Mouse (Mus musculus) olfactory bulb, adult 2 months (tissue): Measurements from ENCODE around the gene Ebp. TPM values are rescaled to one million over a fixed set of nuclear protein-coding genes. Genes with fewer than 3 reads are reported as not detected.

Source experiments
- H3K27ac ChIP-seq: fragments of 200-500 bp; 2 replicates; pipeline ENCODE4 v1.5.1; 2012; ENCODE audit warnings: low read depth, low read length; ENCODE audit not compliant: insufficient read depth
- H3K4me1 ChIP-seq: fragments of 200-500 bp; 2 replicates; pipeline ENCODE4 v1.6.1; 2012; ENCODE audit warnings: low read length; ENCODE audit not compliant: control insufficient read depth, insufficient read depth
- H3K4me3 ChIP-seq: fragments of 200-500 bp; 2 replicates; pipeline ENCODE4 v1.5.1; 2012; ENCODE audit warnings: mild to moderate bottlenecking, low read depth, low read length, moderate library complexity; ENCODE audit not compliant: insufficient read depth
- CTCF ChIP-seq: fragments of 200-500 bp; IDR thresholded peaks from 2 replicates; pipeline ENCODE4 v1.5.1; 2012; ENCODE audit warnings: low read depth, mild to moderate bottlenecking, low read length, moderate library complexity; ENCODE audit not compliant: insufficient read depth
- POLR2A ChIP-seq: fragments of 200-500 bp; IDR thresholded peaks from 2 replicates; pipeline ENCODE4 v1.6.1; 2012; ENCODE audit warnings: mild to moderate bottlenecking, low read depth, low read length, moderate library complexity; ENCODE audit not compliant: insufficient read depth
- WGBS: fragments of 180-500 bp; shearing (Covaris S2); methylation state at CpG from one replicate; pipeline ENCODE4 v1.1.7; 2018; 5-methylcytosine and 5-hydroxymethylcytosine counted together
- polyA plus RNA-seq: library from polyadenylated mRNA; stranded (reverse); fragments of >200 nt; gene quantifications from 2 replicates; pipeline ENCODE4 v1.2.4, GENCODE M21; 2012; ENCODE audit warnings: low replicate concordance; ENCODE audit not compliant: missing spikeins, insufficient read depth, insufficient read length

The Ebp gene
- polyA plus RNA-seq, 1 experiment, result not detected

DNA sequence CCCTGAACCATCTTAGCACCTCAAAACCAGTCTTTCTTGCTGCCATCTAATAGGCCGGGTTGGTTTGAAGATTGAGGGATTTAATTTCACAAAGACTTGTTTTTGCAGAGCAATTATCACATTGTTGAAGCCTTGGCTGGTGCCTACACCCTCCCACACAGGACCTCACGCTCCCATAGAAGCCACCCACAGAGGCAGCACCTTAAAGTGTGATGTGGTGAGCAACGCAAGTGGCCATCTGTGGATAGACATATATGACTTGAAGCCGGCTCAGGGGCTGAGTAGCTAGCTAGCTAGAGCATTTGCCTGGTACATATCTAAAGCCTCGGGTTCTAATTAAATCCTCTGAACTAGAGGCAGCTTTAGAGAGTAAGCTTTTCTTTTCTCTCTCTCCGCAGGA, 24.1 kb upstream of the Ebp start:
- TF ChIP-seq CTCF (no peak), POLR2A (no peak)
- WGBS, result 30% methylated on average over 6 of the region's 6 CpGs
- Histone ChIP-seq H3K27ac (no peak overlapping the region), H3K4me1 (no peaks in the 10 kb centered on the region), H3K4me3 (no peak overlapping the region)

DNA sequence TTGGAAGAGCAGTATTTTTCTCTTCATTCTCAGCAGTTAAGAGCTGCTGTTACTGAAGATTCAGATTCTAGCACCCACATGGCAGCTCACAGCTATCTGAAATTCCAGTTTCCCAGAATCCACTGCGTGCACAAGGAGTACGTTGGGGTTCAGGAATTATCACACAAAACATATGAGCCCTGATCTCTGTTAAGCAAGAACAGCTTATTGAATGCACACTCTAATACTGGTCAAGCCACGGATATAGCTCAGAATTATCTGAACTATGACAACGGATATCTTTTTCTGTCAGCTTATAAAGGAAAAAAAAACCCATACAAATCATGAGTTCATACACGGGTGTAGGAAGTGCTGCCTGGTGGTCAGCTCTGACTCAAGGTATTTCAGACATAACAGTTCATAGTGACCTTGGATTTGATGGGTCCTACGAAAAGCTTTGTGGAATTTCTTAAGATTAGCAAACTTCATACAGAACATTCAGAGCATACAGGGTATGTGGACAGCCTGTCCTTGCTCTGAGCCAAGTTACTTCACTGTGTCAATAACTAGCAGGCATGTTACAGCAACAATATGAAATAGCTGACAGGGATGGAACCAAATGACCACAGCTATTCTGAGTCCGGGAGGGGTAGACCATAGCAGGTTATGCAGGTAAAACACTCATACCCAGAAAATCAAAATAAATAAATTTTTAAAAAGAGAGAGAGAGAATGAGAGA, 18.3 kb upstream of the Ebp start:
- no peak overlapping the region for H3K27ac ChIP-seq
- no peak for TF ChIP-seq CTCF
- no peak for TF ChIP-seq POLR2A
- 66% methylated on average over 7 of the region's 7 CpGs for WGBS
- no peak overlapping the region for H3K4me3 ChIP-seq
- H3K4me1 ChIP-seq, result no peaks in the 10 kb centered on the region

DNA sequence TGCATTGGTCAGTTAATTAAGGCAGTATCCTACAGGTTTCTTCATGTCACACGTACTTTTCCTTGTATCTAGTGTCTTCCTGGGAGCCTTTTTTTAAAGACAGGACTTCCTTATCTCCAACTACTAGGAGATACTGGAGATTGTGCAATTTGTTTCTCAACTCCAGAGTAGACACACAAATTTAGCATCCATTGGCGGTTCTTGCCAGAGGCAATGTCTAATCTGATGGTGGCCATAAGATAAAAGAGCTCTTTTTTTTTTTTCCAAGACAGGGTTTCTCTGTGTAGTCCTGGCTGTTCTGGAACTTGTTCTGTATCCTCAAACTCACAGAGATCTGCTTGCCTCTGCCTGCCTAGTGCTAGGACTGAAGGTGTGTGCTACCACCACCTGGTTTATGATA, 16.4 kb upstream of the Ebp start:
- WGBS, result 69% methylated on average over 2 of the region's 2 CpGs
- peaks cover 5% of the 10 kb centered on the region; the same call in 1 of the 2 replicates for H3K4me1 ChIP-seq

DNA sequence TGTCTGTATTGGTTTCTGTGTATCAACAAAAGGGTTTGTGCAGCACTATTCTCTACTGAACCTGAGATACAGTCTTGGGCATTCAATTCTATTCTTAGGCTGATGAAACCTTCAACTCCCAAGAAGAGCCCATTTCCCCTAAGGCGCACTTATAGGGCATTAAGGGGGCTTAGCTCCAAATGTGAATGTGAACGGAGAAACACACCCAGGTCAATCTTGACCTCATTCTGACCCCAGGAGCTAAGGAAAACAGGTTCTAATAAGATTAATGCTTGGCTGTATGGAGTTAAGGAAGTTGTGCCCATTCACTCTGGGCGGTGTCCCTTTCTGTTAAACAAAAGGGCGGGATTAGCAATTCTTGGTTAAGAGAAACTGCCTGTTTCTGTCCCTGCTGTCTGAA, 13.9 kb upstream of the Ebp start:
- H3K4me1 ChIP-seq, result peaks cover 14% of the 10 kb centered on the region; the same call in 1 of the 2 replicates
- TF ChIP-seq CTCF (no peak), POLR2A (no peak)
- WGBS, result 33% methylated on average over 4 of the region's 4 CpGs
- H3K4me3 ChIP-seq, result no peak overlapping the region
- no peak overlapping the region for H3K27ac ChIP-seq

More for the DNA sequence above, 16.4 kb upstream of the Ebp start:
- no peak overlapping the region for H3K27ac ChIP-seq
- H3K4me3 ChIP-seq, result no peak overlapping the region
- TF ChIP-seq CTCF (no peak), POLR2A (no peak)

DNA sequence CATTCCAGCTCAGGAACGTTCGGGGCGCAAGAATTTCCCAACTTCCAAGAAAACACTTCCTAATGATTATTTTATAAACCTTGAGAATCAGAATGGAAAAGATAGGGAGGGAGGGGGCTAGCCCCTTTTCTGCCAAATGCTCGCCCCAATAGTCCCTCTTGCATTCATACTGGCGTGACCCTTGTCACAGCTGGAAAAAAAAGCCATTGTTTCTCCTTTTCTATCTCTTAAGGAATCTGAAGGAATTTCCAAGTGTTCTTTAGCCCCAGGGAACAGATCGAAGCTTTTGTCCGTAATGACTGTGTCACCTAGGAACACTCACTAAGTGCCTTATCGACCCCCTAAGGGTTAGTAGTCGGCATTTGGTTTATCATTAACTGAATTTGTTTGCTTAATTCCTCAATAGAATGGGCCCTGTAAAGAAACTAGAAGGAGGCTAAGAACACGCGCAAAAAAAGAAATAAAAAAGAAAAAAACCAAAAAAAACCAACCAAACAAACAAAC, 13.4 kb upstream of the Ebp start:
- Histone ChIP-seq H3K4me1 (peaks cover 14% of the 10 kb centered on the region; the same call in 1 of the 2 replicates), H3K27ac (no peak overlapping the region), H3K4me3 (peak overlapping the region; percentile 83)
- TF ChIP-seq CTCF (no peak), POLR2A (no peak)
- WGBS, result 20% methylated on average over 11 of the region's 11 CpGs

DNA sequence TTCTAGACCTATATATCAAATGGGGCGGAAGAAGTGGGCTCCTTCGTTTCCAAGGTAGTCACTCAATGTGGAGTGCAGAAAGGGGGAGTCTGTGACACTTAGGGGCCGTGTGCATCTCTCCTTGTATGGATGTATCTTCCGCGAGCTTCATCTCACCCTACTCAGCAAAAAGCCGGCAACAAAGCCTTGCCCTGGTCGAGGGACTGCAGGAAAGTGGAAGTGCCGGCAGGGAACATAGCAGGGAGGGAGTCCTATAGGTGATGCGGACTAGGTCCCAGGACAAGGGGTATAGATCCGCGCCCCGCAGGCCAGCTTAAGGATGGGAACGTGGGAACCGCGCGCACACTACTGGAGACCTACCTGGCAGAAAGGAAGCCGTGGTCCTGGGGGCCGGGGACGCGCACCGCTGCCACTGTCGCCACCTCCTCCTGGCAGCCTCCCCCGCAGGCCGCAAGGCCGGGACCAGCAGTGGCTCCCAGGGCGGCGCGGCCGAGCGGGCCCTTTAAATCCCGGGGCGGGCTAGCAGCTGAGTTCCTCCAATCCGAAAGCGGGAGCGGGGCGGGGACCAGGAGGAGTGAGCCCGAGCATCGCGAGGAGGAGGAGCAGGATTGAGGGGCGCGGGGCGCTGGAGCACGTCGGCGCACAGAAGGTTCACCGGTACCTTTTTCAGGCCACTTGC, 12.8 kb upstream of the Ebp start, which contains the start of gene Porcn:
Porcn (minus strand) TSS at position 511 of the 679 bp plus-strand sequence.
- 11% methylated on average over 41 of the region's 46 CpGs for whole genome bisulfite sequencing
- TF ChIP-seq POLR2A, result peak; percentile 60; the same call in 1 of the 2 replicates
- TF ChIP-seq CTCF, result no peak
- H3K4me1 ChIP-seq, result peaks cover 14% of the 10 kb centered on the region; the same call in 1 of the 2 replicates
- peak within 1 kb of the TSS; percentile 33; the same call in 1 of the 2 replicates for H3K27ac ChIP-seq
- H3K4me3 ChIP-seq, result peak within 1 kb of the TSS; percentile 83

DNA sequence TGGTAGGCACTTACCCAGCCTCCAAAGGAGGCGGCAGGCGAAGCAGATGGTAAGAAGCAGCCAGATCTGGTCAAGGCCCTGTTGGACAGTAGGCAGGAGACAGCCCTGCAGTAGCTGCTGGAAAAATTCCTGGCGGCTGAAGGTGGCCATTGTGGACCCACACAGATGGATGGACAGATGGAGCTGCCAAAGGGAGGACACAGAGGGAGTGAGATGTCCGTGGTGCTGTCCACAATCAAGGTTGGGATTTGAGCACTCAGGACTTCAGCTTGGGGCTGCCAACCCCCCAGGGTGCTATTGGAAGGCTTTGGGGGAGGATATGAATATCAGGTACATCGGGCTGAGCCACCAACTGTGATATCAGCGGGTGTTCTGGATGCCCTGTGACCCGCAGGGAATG, 12.2 kb upstream of the Ebp start:
- no peak overlapping the region for H3K27ac ChIP-seq
- peak overlapping the region; percentile 83 for H3K4me3 ChIP-seq
- H3K4me1 ChIP-seq, result peaks cover 14% of the 10 kb centered on the region; the same call in 1 of the 2 replicates
- WGBS, result 33% methylated on average over 7 of the region's 7 CpGs
- TF ChIP-seq POLR2A (no peak), CTCF (no peak)

DNA sequence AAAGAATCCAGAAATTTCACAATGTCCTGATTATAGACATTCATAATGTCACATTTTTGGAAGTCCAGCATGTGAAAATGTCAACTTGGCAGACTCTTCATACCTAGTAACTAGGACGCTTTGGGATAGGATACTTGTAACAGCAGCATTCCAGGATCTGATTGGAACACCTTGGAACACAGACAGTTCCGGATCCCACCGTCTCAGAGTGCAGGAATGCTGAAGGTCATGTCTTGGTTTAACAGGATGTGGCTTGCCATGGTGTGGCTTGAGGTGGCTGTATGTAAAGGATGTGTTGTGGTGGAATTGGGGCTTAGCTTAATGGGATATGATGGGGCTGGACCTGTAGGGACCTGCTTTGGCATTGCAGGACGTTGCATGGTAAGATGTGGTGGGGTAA, 11.8 kb upstream of the Ebp start:
- Histone ChIP-seq H3K4me3 (no peak overlapping the region), H3K27ac (no peak overlapping the region), H3K4me1 (peaks cover 14% of the 10 kb centered on the region; the same call in 1 of the 2 replicates)
- 76% methylated on average over 4 of the region's 4 CpGs for WGBS
- TF ChIP-seq CTCF (no peak), POLR2A (no peak)

DNA sequence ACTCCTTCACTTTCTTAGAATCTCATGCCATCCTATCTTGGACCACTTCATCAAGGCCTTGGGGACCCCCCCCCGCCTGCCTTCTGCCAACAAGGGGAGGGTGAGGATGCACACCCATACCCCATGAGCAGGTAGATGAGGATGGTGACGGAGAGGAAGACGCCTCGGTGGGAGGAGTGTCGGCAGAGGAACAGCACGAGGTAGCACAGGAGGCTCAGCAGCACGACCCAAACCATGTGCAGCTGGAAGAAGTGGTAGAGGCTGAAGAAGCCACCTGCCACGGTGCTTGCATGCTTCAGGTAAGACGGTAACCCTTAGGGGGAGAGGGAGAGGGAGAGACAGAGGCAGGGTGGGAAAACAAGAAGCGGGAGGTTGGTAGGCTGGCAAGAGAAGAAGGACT, 10.8 kb upstream of the Ebp start:
- 89% methylated on average over 10 of the region's 10 CpGs for WGBS
- Histone ChIP-seq H3K4me1 (peaks cover 14% of the 10 kb centered on the region; the same call in 1 of the 2 replicates), H3K27ac (no peak overlapping the region), H3K4me3 (no peak overlapping the region)
- no peak for TF ChIP-seq CTCF
- no peak for TF ChIP-seq POLR2A
